Mouse (Mus musculus): Measurements from ENCODE around the gene Guk1. TPM values are rescaled to one million over a fixed set of nuclear protein-coding genes. Genes with fewer than 3 reads are reported as not detected.
A peak's percentile ranks its signal among the peaks of the same experiment; 100 is the strongest.

Guk1 gene
- total RNA-seq (2021), result 10 to 100 TPM; 79.4 to 83.8 TPM
- long read RNA-seq, experiment 1, transcript Guk1-204 (8 exons, 1,078 nt), result major isoform, 121 of 125 reads
- long read RNA-seq, experiment 1, partial matches to known transcripts, result 1 of 125 reads
- long read RNA-seq, experiment 1, other reads (novel, unspliced or antisense), result 3 of 125 reads
- long read RNA-seq, experiment 2, transcript Guk1-204 (8 exons, 1,078 nt), result major isoform, 102 of 111 reads
- long read RNA-seq, experiment 2, partial matches to known transcripts, result 0 of 111 reads
- long read RNA-seq, experiment 2, other reads (novel, unspliced or antisense), result 7 of 111 reads

- intact Hi-C loops (cut with DNase I), result no loop called here
- DNase-seq, result no peak
Observed at GRCm38 (mm10) chr11:59192059-59192386, at the start of gene Guk1. Gene Guk1 (minus strand): TSS chr11:59192212.

GRCm38 (mm10) chr11:59239796-59240195 is 47.8 kb upstream of the Guk1 start:
- intact Hi-C loops (cut with DNase I), result loop anchor here (1.0 to 5.0 kb wide), 3 partner anchors 54 to 243 kb away; no protein-coding TSS in a partner anchor
- no peak for DNase-seq

DNA sequence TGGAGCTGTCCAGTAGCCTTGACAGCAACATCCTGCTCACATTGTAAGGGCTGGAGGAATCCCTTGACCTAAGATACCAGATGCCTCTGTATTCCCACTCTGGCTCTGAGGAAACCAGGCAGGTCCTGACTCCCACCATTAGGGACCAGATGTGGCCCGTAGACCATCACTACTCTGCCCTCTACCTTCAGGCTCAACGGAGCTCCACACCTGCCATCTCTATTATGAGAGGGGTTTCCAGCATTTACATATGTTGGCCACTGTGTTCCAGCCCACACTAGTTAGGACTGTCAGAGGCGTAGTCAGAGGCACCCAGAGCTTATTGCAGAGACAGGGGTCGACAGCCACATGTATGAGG is 47.4 kb upstream of the Guk1 start:
- no peak for DNase-seq
- intact Hi-C loops (cut with DNase I), result loop anchor here (1.0 to 5.0 kb wide), 2 partner anchors 59 to 243 kb away; no protein-coding TSS in a partner anchor

- peak; percentile 63 to 72 for DNase-seq
- intact Hi-C loops (cut with DNase I), result loop anchor here (1.0 to 5.0 kb wide), 2 partner anchors 60 to 244 kb away; no protein-coding TSS in a partner anchor
Observed at GRCm38 (mm10) chr11:59238525-59239427, 46.8 kb upstream of the Guk1 start.

DNA sequence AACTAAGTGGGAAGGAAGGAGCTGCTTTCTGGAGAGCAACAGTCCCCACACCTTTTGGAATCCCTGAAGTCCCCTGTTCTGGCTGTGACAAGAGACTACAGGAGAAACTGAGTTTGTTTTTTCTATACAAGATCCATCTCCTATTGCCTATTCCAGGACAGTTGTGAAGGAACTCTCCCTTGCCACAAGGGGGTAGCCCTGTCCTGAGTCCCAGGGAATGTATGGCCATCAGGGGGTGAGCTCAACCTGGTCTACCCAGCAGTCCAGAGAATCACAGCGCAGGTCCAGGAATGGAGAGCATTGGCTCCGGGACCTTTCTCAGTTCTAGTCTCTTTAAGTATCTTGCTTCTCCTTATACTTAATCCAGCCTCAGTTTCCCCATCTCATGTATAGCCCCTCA is 40.8 kb upstream of the Guk1 start:
- intact Hi-C loops (cut with DNase I), result no loop called here
- no peak for DNase-seq

- DNase-seq, result peak; percentile 62 to 71
- intact Hi-C loops (cut with DNase I), result no loop called here
Observed at GRCm38 (mm10) chr11:59230144-59230760, 38.2 kb upstream of the Guk1 start.

DNA sequence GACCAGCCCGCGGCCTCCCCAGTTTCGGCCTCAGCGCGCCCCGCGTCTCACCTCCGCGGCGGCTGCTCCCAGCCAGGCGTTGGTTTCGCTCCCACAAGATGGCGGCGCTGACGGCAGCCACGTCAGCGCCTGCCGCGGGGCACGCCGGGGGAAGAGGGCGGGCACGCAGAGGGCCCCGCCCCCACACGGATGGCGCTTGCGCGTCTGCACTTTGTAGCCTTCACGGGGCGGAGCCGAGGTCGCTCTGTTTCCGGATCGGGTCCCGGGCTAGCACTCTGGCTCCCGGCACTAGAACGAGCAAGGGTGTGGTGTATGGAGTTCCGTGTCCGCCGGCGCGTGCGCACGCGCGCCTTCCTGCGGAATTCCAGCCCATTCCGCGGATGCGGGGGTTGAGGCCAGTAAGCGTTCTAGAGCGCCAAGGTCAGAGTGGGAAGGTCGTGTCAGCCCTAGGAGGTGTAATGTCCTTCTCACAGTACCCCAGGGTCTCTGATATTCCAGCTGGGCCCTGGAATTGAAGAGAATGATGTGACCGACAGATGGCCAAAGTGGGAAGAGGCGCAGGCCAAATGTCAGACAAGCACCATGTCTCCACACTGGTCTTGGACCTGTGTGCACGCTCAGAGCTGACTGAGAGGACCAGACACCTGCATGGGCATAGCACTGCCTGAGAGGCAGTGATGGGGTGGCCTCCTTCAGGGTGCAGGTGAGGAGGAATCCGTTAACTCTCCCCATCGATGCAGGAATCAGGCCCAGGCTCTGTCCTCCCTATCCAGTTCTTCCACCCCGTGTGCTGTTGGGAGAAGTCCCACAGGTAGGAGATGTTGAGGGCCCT is 36.3 kb upstream of the Guk1 start, which contains the start of gene Arf1:
Gene Arf1 (minus strand): TSS at position 149 of the 832 bp plus-strand sequence.
- intact Hi-C loops (cut with DNase I), result loop anchor here (10.0 kb wide), 1 partner anchor 274 kb away; the partner anchor contains the start of genes Hist3h2a and Trim17
- peak; percentile 98 for DNase-seq

GRCm38 (mm10) chr11:59227604-59228121 is 35.7 kb upstream of the Guk1 start:
- intact Hi-C loops (cut with DNase I), result loop anchor here (10.0 kb wide), 1 partner anchor 273 kb away; the partner anchor contains the start of genes Hist3h2a and Trim17
- no peak for DNase-seq

DNA sequence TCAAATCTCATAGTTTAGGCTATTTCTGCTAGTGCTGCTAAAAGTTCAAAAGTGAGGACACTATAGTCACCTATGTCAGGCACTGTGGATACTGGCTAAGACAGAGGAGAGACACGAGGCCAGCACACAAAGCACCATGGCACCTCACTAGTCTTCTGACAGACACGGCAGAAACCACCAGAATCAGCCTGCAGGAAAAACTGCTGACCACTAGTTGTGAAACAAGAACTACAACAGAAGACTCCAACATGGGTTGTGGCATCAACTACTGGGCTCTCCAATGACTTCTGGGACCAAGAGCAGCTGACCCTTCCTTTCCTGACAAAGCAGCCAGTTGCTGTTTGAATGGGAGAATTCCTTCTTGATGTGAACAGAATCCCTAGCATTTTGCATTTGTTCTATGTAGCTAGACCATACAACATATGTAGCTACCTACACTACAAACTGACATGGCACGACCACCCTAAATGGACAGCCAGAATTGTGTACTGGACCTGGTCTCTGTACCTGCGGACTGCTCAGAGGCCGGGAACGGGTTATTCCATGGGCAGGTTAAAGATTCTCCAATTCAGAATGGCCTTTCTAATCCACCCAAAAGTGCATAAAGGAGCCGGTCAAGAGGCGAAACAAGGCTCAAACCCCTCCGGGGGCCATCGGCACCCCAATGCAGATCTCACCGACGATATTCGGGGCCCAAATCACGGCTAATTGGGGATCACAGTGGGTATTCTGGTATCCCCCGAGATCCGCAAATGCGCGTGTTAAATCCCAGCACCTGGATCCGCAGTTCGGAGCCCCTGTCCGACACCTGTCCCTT is 35.0 kb upstream of the Guk1 start:
- intact Hi-C loops (cut with DNase I), result loop anchor here (10.0 kb wide), 1 partner anchor 272 kb away; the partner anchor contains the start of genes Hist3h2a and Trim17

GRCm38 (mm10) chr11:59226251-59226650 is 34.2 kb upstream of the Guk1 start:
- intact Hi-C loops (cut with DNase I), result loop anchor here (10.0 kb wide), 1 partner anchor 271 kb away; the partner anchor contains the start of genes Hist3h2a and Trim17
- DNase-seq, result no peak

More for the DNA sequence above, 35.0 kb upstream of the Guk1 start:
- DNase-seq, result no peak

DNA sequence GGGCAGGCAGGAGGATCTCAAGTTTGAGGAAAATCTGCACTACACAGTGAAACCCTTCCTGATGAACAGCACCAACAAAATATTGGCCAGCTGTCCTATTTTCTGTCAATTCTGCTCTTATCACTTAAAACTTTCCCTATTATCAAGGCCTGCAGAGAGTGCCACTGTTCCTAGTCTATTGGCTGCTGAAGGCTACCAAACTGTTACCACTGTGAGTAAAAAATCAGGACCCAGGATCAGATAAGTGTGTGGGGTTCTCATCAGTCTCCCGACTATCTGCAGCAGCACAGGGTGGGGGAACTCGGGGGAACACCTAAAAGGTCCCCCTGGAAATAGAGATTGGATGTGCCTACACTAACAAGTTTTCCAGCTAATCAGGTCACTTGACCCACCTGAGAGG is 33.2 kb upstream of the Guk1 start:
- no peak for DNase-seq
- intact Hi-C loops (cut with DNase I), result loop anchor here (2.0 to 10.0 kb wide), 2 partner anchors 16 to 270 kb away; partner anchors contain the start of genes 2310033P09Rik, Hist3h2a and Trim17

DNA sequence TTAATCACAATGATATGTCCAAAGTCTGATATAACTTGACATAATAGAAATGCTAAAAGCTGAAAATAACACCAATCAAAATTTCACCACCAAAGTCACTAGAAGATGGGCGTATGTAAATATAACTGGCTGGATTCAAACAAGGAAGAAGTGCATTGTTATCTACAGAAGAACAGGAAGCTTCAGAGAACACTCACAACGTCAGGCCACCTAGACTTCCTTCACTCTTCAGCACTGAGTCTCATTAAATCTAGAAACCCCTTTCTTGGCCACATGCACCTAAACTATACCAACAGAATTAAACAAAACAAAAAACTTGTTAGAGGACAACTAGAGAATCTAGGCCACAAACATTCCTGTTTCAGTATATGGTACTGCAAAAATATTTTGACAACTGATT is 32.5 kb upstream of the Guk1 start:
- intact Hi-C loops (cut with DNase I), result loop anchor here (2.0 to 10.0 kb wide), 2 partner anchors 16 to 270 kb away; partner anchors contain the start of genes 2310033P09Rik, Hist3h2a and Trim17

DNA sequence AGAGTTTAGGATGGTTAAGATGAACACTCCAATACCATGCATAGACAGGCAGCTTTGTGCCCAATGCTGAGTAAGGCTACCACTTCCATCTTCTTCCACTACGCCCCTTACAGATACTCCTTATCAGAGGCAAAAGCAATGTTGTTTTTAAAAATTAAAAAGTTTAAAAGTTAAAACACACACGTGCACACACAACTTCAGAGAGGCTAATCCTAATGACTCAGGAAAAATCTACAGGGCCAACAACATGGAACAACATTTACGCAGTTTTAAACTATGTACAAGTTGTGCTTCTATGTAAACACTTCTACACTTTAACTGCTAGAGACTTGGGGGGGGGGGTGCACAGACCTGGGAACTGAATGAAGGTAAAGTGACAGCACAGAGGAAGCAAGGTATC is 32.0 kb upstream of the Guk1 start:
- DNase-seq, result no peak
- intact Hi-C loops (cut with DNase I), result loop anchor here (2.0 to 10.0 kb wide), 2 partner anchors 15 to 269 kb away; partner anchors contain the start of genes 2310033P09Rik, Hist3h2a and Trim17

More for the DNA sequence above, 32.5 kb upstream of the Guk1 start:
- no peak for DNase-seq

DNA sequence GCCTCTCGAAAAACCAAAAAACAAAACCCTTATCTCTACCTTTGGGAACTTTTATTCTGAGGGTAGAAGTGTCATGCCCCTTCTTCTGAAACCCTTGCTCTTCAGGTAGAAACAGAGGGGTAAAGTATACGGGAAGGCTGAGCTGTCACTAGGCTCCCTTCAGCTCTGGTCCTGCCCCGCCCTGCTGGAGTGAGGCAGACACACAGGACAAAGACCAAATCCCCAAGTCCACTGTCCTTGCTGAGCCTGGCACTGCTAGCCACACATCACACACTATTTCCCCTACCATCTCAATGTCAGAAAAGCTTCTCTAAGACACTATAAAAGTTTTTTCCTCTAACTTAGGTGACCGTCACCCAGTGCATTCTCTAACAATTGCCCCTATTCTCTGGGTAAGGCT is 30.3 kb upstream of the Guk1 start:
- no peak for DNase-seq
- intact Hi-C loops (cut with DNase I), result loop anchor here (10.0 kb wide), 1 partner anchor 268 kb away; the partner anchor contains the start of genes Hist3h2a and Trim17

GRCm38 (mm10) chr11:59221604-59222003 is 29.6 kb upstream of the Guk1 start:
- no peak for DNase-seq
- intact Hi-C loops (cut with DNase I), result loop anchor here (10.0 kb wide), 1 partner anchor 267 kb away; the partner anchor contains the start of genes Hist3h2a and Trim17

GRCm38 (mm10) chr11:59219064-59219463 is 27.1 kb upstream of the Guk1 start:
- intact Hi-C loops (cut with DNase I), result no loop called here
- DNase-seq, result peak in 1 of 2 experiments; percentile 51

DNA sequence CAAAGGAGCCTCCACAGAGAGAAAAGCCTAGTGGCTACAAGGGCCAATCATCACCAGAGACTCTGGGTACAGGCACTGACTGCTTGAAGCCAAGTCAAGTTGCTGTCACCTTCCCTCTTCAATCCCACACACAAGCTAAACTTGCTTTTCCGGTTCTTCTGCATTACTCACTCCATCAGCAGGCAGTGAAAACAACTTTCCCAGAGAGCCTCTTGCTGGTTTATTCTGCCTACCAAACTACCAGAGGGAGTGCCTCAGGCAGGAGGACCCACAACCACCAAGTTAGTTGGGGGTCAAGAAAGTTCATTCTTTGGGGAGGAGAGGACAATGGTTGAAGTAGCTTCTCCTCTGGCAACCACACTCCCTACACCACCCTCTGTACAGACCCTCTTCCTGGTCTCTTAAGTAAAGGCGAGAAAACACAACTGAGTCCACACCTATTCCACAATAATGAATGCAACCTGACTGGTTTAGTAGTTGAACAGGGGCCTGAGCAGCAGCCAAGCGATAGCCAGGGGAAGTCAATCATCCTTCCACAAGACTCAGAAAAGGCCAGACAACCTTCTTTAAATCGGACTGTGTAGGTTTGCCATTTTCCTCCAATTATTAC is 26.5 kb upstream of the Guk1 start:
- no peak for DNase-seq
- intact Hi-C loops (cut with DNase I), result no loop called here

- intact Hi-C loops (cut with DNase I), result no loop called here
Observed at GRCm38 (mm10) chr11:59216955-59217354, 24.9 kb upstream of the Guk1 start.

More at GRCm38 (mm10) chr11:59216955-59217354, 24.9 kb upstream of the Guk1 start:
- DNase-seq, result no peak
